Mouse (Mus musculus) lung, adult 2 months (tissue): ENCODE measurements around the gene Tmem178.

Experiments used
- CTCF ChIP-seq: fragments of 200-500 bp; IDR thresholded peaks from 2 replicates; pipeline ENCODE4 v1.5.1; 2011; ENCODE audit warnings: mild to moderate bottlenecking, low read length, control low read depth; ENCODE audit not compliant: insufficient read depth
- POLR2A ChIP-seq: fragments of 200-500 bp; IDR thresholded peaks from 2 replicates; pipeline ENCODE4 v1.6.1; 2011; ENCODE audit warnings: low read depth, mild to moderate bottlenecking, control low read depth, low read length, borderline replicate concordance; ENCODE audit errors: extremely low read depth

- TF ChIP-seq CTCF (no peak), POLR2A (no peak)
These were observed 44.8 kb upstream of the Tmem178 start for GRCm38 (mm10) chr17:80899513-80900199.
